Mouse (Mus musculus): ENCODE data around the gene Tnfrsf13b. TPM values are rescaled to one million over a fixed set of nuclear protein-coding genes. Genes with fewer than 3 reads are reported as not detected.

Gene Tnfrsf13b
- polyA plus RNA-seq (2012; ENCODE audit: low replicate concordance) = 74.3 and 118 TPM in 2 replicates

GRCm38 (mm10) chr11:61126606-61127355, at the start of gene Tnfrsf13b:
Gene Tnfrsf13b (plus strand): TSS chr11:61126755.

GRCm38 (mm10) chr11:61174821-61175658, 48.5 kb downstream of the Tnfrsf13b start, which contains the start of gene Usp22:
Gene Usp22 (minus strand): TSS chr11:61175055.

Other genes starting within 250 kb of the Tnfrsf13b start
- gene Tmem11, start 247.5 kb upstream of the Tnfrsf13b start, polyA plus RNA-seq (2012; ENCODE audit: low replicate concordance) = 9.4 and 11.9 TPM in 2 replicates
- 5.6 and 45.7 TPM in 2 replicates for gene Natd1, start 212.0 kb upstream of the Tnfrsf13b start, polyA plus RNA-seq (2012; ENCODE audit: low replicate concordance)
- 139 and 192 TPM in 2 replicates for gene Map2k3, start 194.7 kb upstream of the Tnfrsf13b start, polyA plus RNA-seq (2012; ENCODE audit: low replicate concordance)
- gene Kcnj12, start 104.2 kb upstream of the Tnfrsf13b start, polyA plus RNA-seq (2012; ENCODE audit: low replicate concordance) = 0.16 TPM in 1 of 2 replicates, not detected in the other
- 3.5 and 13.4 TPM in 2 replicates for gene Usp22, start 48.3 kb downstream of the Tnfrsf13b start, polyA plus RNA-seq (2012; ENCODE audit: low replicate concordance)
- gene Aldh3a1, start 80.8 kb downstream of the Tnfrsf13b start, polyA plus RNA-seq (2012; ENCODE audit: low replicate concordance) = not detected in 2 replicates
- 5.4 and 6.1 TPM in 2 replicates for gene Aldh3a2, start 140.7 kb downstream of the Tnfrsf13b start, polyA plus RNA-seq (2012; ENCODE audit: low replicate concordance)
- not detected in 2 replicates for gene Slc47a2, start 216.1 kb downstream of the Tnfrsf13b start, polyA plus RNA-seq (2012; ENCODE audit: low replicate concordance)